Mouse (Mus musculus) heart, postnatal 25 days (tissue): Measurements from ENCODE around the gene Kcnd1. TPM values are rescaled to one million over a fixed set of nuclear protein-coding genes. Genes with fewer than 3 reads are reported as not detected.

Experiments used
- DNase-seq: peaks from one replicate; pipeline ENCODE4 v3.0.0; 2022; ENCODE audit warnings: low spot score
- intact Hi-C: fragments of 180-260 bp; cut with DNase I; formaldehyde crosslinking; loops from one replicate; pipeline ENCODE4 v1.15.1; 2025
- microRNA-seq: library from miRNA; unstranded; fragments of <30 nt; microRNA quantifications from one replicate; pipeline ENCODE4 v1.2.0, GENCODE M21; 2022
- total RNA-seq, 2 experiments: library from RNA; stranded (reverse); gene quantifications; 2 replicates each; pipeline ENCODE4 v1.2.3; 2021

Gene Kcnd1
- total RNA-seq, 2 experiments from 2014 or later, result 0.22 to 0.23 TPM

- intact Hi-C loops, result no loop called here
- no peak for DNase-seq
Measured at GRCm38 (mm10) chrX:7847845-7848244, 25.8 kb downstream of the Kcnd1 start.

- intact Hi-C loops, result loop anchor here (2.0 kb wide), 1 partner anchor 162 kb away; no protein-coding TSS in a partner anchor
- DNase-seq, result no peak
Measured at GRCm38 (mm10) chrX:7854578-7854977, 32.5 kb downstream of the Kcnd1 start.

DNA sequence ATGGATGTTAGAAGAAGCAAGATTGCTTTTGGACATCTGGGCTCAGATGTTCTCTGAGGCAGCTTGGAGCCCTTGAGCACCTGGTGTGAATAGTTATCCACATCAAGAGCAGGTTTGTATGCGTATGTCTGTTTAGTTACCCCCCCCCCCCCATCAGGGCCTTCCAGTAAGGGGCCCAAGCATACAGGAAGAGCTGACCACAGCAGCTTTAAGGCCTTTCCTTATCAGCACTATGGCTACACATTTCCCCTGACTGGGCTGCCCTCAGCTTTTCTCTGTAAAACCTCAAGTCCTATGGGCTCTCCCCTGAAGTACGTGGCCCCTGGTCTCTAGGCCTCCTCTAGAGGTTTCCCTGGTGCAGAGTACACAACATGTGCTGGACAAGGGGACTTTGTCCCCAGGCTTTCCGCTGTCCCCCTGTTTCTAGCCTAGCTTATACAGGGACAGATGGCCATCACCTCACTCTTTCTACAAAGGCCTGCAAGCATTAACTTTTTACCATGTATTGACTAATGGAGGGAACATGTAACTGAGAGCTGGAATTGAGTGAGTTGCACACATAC lies 37.2 kb downstream of the Kcnd1 start:
- DNase-seq, result no peak
- intact Hi-C loops, result loop anchor here (5.0 kb wide), 1 partner anchor 43 kb away; no protein-coding TSS in a partner anchor

DNA sequence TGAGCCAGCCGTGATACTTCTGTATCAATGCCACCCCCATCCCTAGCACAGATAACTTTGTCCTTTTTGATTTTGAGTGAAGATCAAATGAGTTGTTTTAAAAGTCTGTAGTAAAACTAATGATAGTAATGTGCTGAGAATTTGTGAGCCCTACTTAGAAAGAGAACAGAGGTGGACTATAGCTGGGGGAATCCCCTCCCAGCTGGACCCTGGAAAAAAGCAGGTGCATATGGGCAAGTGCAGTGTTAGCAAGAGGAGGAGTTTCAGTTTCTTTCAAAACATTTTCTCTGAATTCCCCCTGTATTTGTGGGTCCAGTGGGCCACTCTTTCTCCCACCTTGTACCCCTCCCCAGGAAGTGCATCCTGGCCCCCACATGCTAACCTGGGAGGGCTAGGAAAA lies 41.1 kb downstream of the Kcnd1 start:
- intact Hi-C loops, result no loop called here
- DNase-seq, result no peak

- intact Hi-C loops, result no loop called here
- no peak for DNase-seq
Measured at GRCm38 (mm10) chrX:7864551-7864950, 42.5 kb downstream of the Kcnd1 start.

DNA sequence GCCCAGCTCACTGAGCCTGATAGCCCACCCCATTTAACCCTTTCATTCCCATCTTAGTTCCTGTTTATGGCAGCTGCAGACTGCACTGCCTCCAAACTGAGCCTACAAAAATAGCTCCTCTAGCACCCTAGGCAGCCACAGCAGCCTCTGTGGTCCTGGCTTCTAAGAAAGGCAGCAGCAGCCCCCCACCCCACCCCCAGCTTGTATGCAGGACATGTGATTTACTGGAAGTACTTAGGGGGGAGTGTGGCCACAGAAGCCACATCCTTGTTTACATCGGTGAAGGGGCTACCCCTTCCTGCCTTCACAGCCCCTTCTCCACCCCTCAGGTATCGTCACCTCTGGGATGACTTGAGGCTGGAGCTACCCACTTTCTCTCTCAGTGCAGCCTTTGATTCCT lies 43.3 kb downstream of the Kcnd1 start:
- DNase-seq, result no peak
- intact Hi-C loops, result no loop called here

DNA sequence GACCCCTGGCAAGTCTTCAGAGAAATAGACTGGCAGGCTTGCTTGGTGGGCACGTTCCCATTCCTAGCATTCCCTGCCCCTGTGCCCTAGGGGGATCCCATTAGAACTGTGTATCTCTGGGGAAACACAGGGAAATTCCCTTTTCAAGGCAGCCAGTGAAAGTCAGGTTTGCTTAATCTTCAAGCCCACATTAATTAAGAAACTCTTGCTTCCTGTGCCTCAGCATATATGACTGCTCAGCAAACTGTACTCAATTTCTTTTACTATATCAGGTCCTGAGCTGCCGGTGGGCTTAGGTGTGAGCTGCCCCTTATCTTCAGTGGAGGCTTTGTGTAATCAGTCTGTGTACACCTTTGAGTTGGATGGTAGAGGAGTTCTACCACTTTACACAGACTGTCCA lies 43.7 kb downstream of the Kcnd1 start:
- intact Hi-C loops, result no loop called here
- DNase-seq, result no peak

GRCm38 (mm10) chrX:7867141-7867540 lies 45.1 kb downstream of the Kcnd1 start:
- intact Hi-C loops, result no loop called here
- no peak for DNase-seq

GRCm38 (mm10) chrX:7868506-7868905 lies 46.4 kb downstream of the Kcnd1 start:
- no peak for DNase-seq
- intact Hi-C loops, result no loop called here

DNA sequence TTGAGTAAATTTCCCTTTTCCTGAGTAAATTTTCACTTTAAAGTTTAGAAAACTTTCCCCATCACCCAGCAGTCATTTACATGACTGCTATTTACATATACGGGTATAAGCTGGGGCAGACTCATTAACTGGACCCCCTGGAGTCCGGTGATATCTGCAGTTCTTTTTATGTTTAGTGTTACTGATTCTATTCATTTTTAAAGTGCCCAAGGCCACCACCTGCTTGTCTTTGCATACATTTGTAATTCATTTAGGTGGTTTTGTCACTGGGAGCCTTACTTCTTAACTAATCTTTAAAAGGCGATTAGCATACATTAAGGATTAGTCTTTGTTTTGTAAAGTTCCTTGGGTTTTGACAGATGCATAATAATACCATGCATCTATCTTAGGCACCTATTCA lies 47.7 kb downstream of the Kcnd1 start:
- DNase-seq, result no peak
- intact Hi-C loops, result no loop called here

DNA sequence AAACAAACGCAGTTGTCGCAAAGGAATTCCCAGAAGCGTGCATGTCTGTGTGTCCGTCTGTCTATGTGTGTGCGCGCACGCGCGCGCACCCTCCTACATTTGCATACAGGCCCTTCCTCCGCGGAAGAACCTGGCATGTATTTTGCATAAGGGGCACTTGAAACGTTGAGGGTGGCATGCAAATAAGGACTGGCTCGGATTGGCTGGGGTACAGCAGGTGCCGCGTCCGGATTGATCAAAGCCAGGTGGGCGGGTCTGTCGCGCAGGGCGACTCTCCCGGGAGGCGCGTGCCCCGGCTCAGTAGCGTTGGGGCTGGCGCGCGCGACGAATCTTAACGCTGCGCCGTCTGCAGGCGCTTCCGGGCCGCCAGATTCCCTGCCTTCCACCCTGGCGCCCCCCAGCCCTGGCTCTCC lies 55.9 kb downstream of the Kcnd1 start, which contains the start of gene Pim2:
Gene Pim2 (plus strand): TSS at position 256 of the 413 bp plus-strand sequence.
- intact Hi-C loops, result no loop called here
- DNase-seq, result peak; percentile 61

GRCm38 (mm10) chrX:7878495-7878894 lies 56.4 kb downstream of the Kcnd1 start:
- intact Hi-C loops, result no loop called here
- DNase-seq, result no peak

DNA sequence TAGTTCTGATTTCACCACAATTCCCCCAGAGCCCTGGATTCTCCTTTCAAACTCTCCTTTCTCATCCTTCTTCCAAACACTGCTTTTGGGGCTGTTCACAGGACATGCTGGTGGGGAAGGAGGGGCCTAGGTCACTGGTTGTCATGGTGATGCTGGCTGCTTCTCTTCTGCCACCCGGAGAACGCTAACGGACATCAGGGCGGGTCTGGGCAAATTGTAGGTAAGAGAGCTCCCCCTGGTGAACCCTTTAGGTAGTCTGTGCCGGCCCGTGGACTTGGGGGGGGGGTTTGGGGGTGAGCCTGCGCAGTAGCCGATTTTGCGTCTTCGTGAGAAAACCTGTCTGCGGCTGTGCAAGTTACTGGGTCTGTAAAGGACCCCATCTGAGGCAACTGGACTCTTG lies 57.7 kb downstream of the Kcnd1 start:
- peak; percentile 20 for DNase-seq
- intact Hi-C loops, result no loop called here

DNA sequence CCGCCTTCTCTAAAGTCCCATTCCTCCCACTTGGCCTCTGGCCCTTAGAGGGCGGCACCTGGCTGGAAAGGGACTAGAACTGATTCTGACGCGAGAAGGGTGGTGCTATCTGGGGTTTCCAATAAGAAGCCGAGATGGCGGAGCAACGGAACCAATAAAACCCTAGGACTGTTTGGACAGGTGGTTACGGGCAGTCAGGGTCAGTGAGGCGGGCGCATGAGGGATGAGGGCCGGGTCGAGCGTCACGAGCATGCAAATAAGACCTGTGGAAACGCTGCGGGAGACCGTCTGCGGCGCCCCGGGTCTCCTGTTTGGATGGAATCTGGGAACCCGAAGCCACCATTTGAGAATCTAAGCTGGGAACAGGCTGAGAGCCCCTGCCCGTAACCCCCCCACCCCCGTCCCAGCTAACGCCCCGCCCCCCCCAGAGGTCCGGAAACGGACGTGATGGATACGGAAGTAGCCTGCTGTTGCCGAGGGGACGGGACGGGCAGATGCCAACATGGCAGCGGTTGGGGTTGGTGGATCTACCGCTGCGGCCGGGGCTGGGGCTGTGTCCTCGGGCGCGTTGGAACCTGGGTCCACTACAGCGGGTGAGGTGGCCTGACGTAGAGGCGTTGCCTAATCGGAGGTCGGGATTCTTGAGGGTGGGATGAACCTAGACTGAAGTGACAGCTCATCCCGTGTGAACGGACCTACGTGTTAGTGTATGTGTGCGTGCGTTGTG lies 61.9 kb downstream of the Kcnd1 start, which contains the start of gene Slc35a2:
Gene Slc35a2 (plus strand): TSS at position 188 of the 727 bp plus-strand sequence.
- intact Hi-C loops, result no loop called here
- peak; percentile 84 for DNase-seq

Small RNA genes lying within 50 kb of the gene (microRNA-seq; reads per million reads assigned to microRNA genes)
- 64.2 reads per million, percentile 52 among the genes with 10 or more reads in this experiment for gene Mir1198

Other genes starting within 250 kb of the Kcnd1 start
- not detected for gene Foxp3, start 248.6 kb upstream of the Kcnd1 start, total RNA-seq
- 1 to 10 TPM; 2.2 to 2.5 TPM for gene Ppp1r3f, start 248.0 kb upstream of the Kcnd1 start, total RNA-seq
- gene Ccdc22, start 216.8 kb upstream of the Kcnd1 start, total RNA-seq, result 10 to 100 TPM; 11.6 to 11.9 TPM
- not detected for gene Cacna1f, start 215.2 kb upstream of the Kcnd1 start, total RNA-seq
- 1 to 10 TPM; 1.7 to 2.4 TPM for gene Syp, start 183.8 kb upstream of the Kcnd1 start, total RNA-seq
- 10 to 100 TPM; 16.5 to 19.9 TPM for gene Prickle3, start 165.0 kb upstream of the Kcnd1 start, total RNA-seq
- gene Plp2, start 150.9 kb upstream of the Kcnd1 start, total RNA-seq, result 10 to 100 TPM; 41.6 to 54.1 TPM
- gene Magix, start 141.0 kb upstream of the Kcnd1 start, total RNA-seq, result 10 to 100 TPM; 24.1 to 26.0 TPM
- 10 to 100 TPM; 19.5 to 21.3 TPM for gene Gpkow, start 125.2 kb upstream of the Kcnd1 start, total RNA-seq
- 10 to 100 TPM; 34.4 to 44.8 TPM for gene Wdr45, start 108.0 kb upstream of the Kcnd1 start, total RNA-seq
- gene Gm45208, start 100.0 kb upstream of the Kcnd1 start, total RNA-seq, result under 1 TPM in 1 of 2 experiments, not detected in 1; 0.42 TPM
- gene Praf2, start 93.8 kb upstream of the Kcnd1 start, total RNA-seq, result 1 to 10 TPM; 6.5 to 6.9 TPM
- 1 to 10 TPM in 1 of 2 experiments, under 1 TPM in 1; 0.91 to 2.0 TPM for gene Ccdc120, start 71.4 kb upstream of the Kcnd1 start, total RNA-seq
- 10 to 100 TPM; 15.0 to 16.8 TPM for gene Tfe3, start 59.7 kb upstream of the Kcnd1 start, total RNA-seq
- 10 to 100 TPM; 24.7 to 26.9 TPM for gene Gripap1, start 32.5 kb upstream of the Kcnd1 start, total RNA-seq
- gene Otud5, start 19.1 kb downstream of the Kcnd1 start, total RNA-seq, result 10 to 100 TPM; 25.7 to 28.5 TPM
- 1 to 10 TPM; 2.2 to 3.1 TPM for gene Pim2, start 56.0 kb downstream of the Kcnd1 start, total RNA-seq
- gene Slc35a2, start 61.7 kb downstream of the Kcnd1 start, total RNA-seq, result 10 to 100 TPM; 11.0 to 17.0 TPM
- 10 to 100 TPM; 22.1 to 22.7 TPM for gene Pqbp1, start 77.0 kb downstream of the Kcnd1 start, total RNA-seq
- 10 to 100 TPM; 49.5 to 50.1 TPM for gene Timm17b, start 77.1 kb downstream of the Kcnd1 start, total RNA-seq
- gene Gm10491, start 85.5 kb downstream of the Kcnd1 start, total RNA-seq, result not detected
- not detected for gene Gm10490, start 87.3 kb downstream of the Kcnd1 start, total RNA-seq
- under 1 TPM in 1 of 2 experiments, not detected in 1; 0.11 TPM for gene Pcsk1n, start 97.5 kb downstream of the Kcnd1 start, total RNA-seq
- gene Eras, start 106.3 kb downstream of the Kcnd1 start, total RNA-seq, result not detected
- 10 to 100 TPM in 1 of 2 experiments, 1 to 10 TPM in 1; 9.9 to 12.4 TPM for gene Hdac6, start 125.6 kb downstream of the Kcnd1 start, total RNA-seq
- gene Gata1, start 155.8 kb downstream of the Kcnd1 start, total RNA-seq, result under 1 TPM in 1 of 2 experiments, not detected in 1; 0.53 TPM
- gene Glod5, start 196.2 kb downstream of the Kcnd1 start, total RNA-seq, result not detected